Mouse (Mus musculus): ENCODE measurements around the gene Cnot2. TPM values are rescaled to one million over a fixed set of nuclear protein-coding genes. Genes with fewer than 3 reads are reported as not detected.
A peak's percentile ranks its signal among the peaks of the same experiment; 100 is the strongest.
"Not testable (repeated sequence)": the region's sequence is repeated elsewhere in the genome, so short reads cannot be mapped to it uniquely, and the experiment has no call there.

Gene Cnot2
- 60.0 and 67.9 TPM in 2 replicates for polyA plus RNA-seq (2015; fragmentation: Nextera tagmentation; extraction: Ambion mirVana)

- WGBS = under 1% methylated on average over 47 of the region's 47 CpGs
- H3K4me3 ChIP-seq = peak within 1 kb of the TSS; percentile 79
- peak within 1 kb of the TSS; percentile 75 for H3K4me2 ChIP-seq
- no peaks in the 10 kb centered on the region for H3K27me3 ChIP-seq
- H3K36me3 ChIP-seq = peaks cover 11% of the 10 kb centered on the region; the same call in 1 of the 2 replicates
- peak within 1 kb of the TSS; percentile 93 for H3K9ac ChIP-seq
- peak; percentile 90 for ATAC-seq (replicated peaks; ENCODE audit: insufficient number of reproducible peaks, insufficient read depth, low FRiP score, low read depth)
- peaks cover 10% of the 10 kb centered on the region for H3K4me1 ChIP-seq (replicated peaks)
- H3K27ac ChIP-seq = peak within 1 kb of the TSS; percentile 97
- no peaks in the 10 kb centered on the region for H3K9me3 ChIP-seq (replicated peaks)
Measured at GRCm38 (mm10) chr10:116581369-116581718, at the start of gene Cnot2. Cnot2 (minus strand) TSS chr10:116581511.

DNA sequence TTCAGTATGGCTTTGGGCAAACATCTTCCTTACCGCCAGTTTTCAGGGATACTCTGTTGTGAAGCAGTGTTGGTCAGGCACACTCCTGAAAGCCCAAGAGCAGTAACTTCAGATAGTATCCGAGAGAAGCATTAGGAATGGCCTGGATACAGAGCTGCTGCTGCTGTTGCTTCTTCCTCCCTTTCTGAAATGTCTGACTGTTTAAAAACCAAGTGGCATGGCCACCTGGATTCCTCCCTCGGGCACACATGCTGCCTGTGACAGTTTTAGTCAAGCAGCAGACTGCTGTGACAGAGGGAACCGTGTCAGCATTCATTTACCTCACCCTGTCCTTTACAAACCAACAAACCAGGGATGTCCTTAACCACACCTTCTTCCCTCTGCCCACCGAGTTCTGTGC, 47.6 kb upstream of the Cnot2 start:
- no peaks in the 10 kb centered on the region for H3K4me1 ChIP-seq (replicated peaks)
- H3K9ac ChIP-seq = no peak overlapping the region
- H3K36me3 ChIP-seq = no peaks in the 10 kb centered on the region
- H3K27me3 ChIP-seq = no peaks in the 10 kb centered on the region
- no peaks in the 10 kb centered on the region for H3K9me3 ChIP-seq (replicated peaks)
- H3K4me2 ChIP-seq = no peak overlapping the region
- 77% methylated on average over 5 of the region's 5 CpGs for whole genome bisulfite sequencing
- no peak overlapping the region for H3K27ac ChIP-seq
- no peak overlapping the region for H3K4me3 ChIP-seq
- ATAC-seq (replicated peaks; ENCODE audit: insufficient number of reproducible peaks, insufficient read depth, low FRiP score, low read depth) = no peak

- Histone ChIP-seq H3K36me3 (no peaks in the 10 kb centered on the region), H3K4me3 (no peak overlapping the region), H3K4me2 (no peak overlapping the region), H3K27me3 (no peaks in the 10 kb centered on the region), H3K27ac (no peak overlapping the region), H3K9me3 (replicated peaks) (0 out of 2 replicates have a peak, but pooled peaks cover 6% of the 10 kb centered on the region), H3K4me1 (replicated peaks) (no peaks in the 10 kb centered on the region), H3K9ac (no peak overlapping the region)
- no peak for ATAC-seq (replicated peaks; ENCODE audit: insufficient number of reproducible peaks, insufficient read depth, low FRiP score, low read depth)
- WGBS = 81% methylated on average over 1 of the region's 1 CpGs
Measured at GRCm38 (mm10) chr10:116626009-116626408, 44.7 kb upstream of the Cnot2 start.

DNA sequence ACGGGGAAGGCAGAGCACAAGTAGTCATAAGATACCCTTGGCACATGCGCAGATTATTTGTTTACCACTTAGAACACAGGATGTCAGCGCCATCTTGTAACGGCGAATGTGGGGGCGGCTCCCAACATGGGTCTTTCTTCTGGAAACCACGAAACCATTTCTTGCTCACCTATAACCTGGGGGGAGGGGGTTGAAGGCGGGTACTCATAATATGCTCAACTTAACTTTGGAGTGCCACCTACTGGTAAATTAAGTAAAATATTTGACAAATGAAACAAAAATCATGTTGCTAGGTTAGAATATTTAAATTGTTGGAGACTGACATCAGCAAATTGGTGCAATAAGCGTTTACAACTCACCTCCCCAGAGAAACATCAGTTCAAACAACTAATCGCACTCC, 31.9 kb upstream of the Cnot2 start:
- not testable (repeated sequence) for ATAC-seq (replicated peaks; ENCODE audit: insufficient number of reproducible peaks, insufficient read depth, low FRiP score, low read depth)

GRCm38 (mm10) chr10:116604905-116605162, 23.5 kb upstream of the Cnot2 start:
- no peak overlapping the region for H3K4me2 ChIP-seq

More for the DNA sequence above, 31.9 kb upstream of the Cnot2 start:
- 94% methylated on average over 9 of the region's 10 CpGs for WGBS
- H3K4me2 ChIP-seq; H3K4me3 ChIP-seq; H3K36me3 ChIP-seq; H3K27ac ChIP-seq; H3K4me1 ChIP-seq (replicated peaks); H3K27me3 ChIP-seq; H3K9me3 ChIP-seq (replicated peaks); H3K9ac ChIP-seq: not testable (repeated sequence)

GRCm38 (mm10) chr10:116604081-116604904, 23.0 kb upstream of the Cnot2 start:
- H3K4me1 ChIP-seq (replicated peaks) = no peaks in the 10 kb centered on the region
- no peaks in the 10 kb centered on the region for H3K9me3 ChIP-seq (replicated peaks)
- no peaks in the 10 kb centered on the region for H3K36me3 ChIP-seq
- H3K9ac ChIP-seq = no peak overlapping the region
- no peak overlapping the region for H3K27ac ChIP-seq
- H3K4me3 ChIP-seq = no peak overlapping the region
- no peaks in the 10 kb centered on the region for H3K27me3 ChIP-seq
- ATAC-seq (replicated peaks; ENCODE audit: insufficient number of reproducible peaks, insufficient read depth, low FRiP score, low read depth) = no peak
- 70% methylated on average over 6 of the region's 6 CpGs for WGBS
- no peak overlapping the region for H3K4me2 ChIP-seq

More at GRCm38 (mm10) chr10:116604905-116605162, 23.5 kb upstream of the Cnot2 start:
- H3K9me3 ChIP-seq (replicated peaks) = no peaks in the 10 kb centered on the region
- no peak overlapping the region for H3K27ac ChIP-seq
- no peaks in the 10 kb centered on the region for H3K4me1 ChIP-seq (replicated peaks)
- no peak overlapping the region for H3K4me3 ChIP-seq
- ATAC-seq (replicated peaks; ENCODE audit: insufficient number of reproducible peaks, insufficient read depth, low FRiP score, low read depth) = no peak
- no peaks in the 10 kb centered on the region for H3K36me3 ChIP-seq
- H3K27me3 ChIP-seq = no peaks in the 10 kb centered on the region
- 93% methylated on average over 4 of the region's 4 CpGs for WGBS
- no peak overlapping the region for H3K9ac ChIP-seq

DNA sequence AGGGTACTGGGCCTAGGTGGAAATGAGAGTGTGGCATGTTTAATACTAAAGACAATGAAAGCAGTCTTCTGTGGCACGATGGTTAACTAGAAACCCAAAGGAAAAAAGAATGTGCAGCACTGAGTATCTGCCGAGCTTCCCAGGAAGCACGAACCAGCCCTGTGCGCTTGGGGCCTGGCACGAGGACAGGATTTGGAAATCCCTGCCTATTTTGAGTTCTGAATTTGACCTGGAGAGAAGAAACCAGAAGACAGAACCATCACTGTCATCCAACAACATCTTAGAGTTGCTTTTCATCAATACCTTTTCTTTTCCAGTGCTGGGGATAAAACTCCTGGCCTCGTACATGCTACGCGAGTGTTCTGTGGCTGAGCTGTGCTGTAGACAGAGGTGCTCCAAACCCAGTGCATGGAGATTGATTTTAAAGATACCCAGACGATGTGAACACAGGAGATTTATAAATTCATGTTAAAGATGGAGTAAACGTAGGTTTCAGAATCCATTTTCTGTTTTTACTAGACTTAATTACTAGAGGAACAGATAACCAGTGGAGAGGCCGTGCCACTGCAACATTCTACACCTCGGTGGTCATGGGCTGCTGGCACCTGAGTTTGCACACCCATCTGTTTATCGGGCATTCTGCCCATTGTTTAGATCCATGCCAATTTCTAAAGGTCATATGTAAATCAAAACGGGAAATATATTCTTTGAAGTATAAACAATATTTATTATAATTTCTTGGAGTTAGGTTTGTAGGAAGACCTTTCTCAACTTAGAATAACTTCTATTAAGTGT, 17.9 kb upstream of the Cnot2 start:
- 85% methylated on average over 14 of the region's 14 CpGs for WGBS
- Histone ChIP-seq H3K4me2 (no peak overlapping the region), H3K36me3 (no peaks in the 10 kb centered on the region), H3K4me1 (replicated peaks) (no peaks in the 10 kb centered on the region), H3K4me3 (no peak overlapping the region), H3K9ac (no peak overlapping the region), H3K27ac (no peak overlapping the region), H3K27me3 (no peaks in the 10 kb centered on the region), H3K9me3 (replicated peaks) (no peaks in the 10 kb centered on the region)
- no peak for ATAC-seq (replicated peaks; ENCODE audit: insufficient number of reproducible peaks, insufficient read depth, low FRiP score, low read depth)

DNA sequence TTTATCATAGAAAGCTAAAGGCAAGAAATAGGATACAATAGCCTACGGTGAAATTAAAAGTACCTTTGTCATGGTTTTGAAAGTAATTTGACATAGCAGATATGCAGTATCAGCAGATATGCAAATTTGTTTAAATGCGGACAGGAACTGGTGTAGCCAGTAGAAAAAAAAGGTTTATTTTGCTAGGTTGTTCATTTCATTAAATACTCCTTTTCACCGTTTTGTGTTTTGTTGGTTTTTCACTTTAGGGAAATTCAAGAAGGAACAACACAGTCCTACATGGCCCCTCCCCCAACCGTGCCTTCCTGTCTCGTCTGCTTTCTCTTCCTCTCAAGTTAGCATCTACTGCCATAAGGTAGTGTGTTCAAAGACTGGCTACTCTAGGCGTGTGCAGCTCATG, 1.4 kb upstream of the Cnot2 start:
- Histone ChIP-seq H3K4me3 (peak overlapping the region; percentile 79), H3K9ac (no peak overlapping the region), H3K27me3 (no peaks in the 10 kb centered on the region), H3K27ac (no peak overlapping the region), H3K9me3 (replicated peaks) (no peaks in the 10 kb centered on the region), H3K36me3 (peaks cover 11% of the 10 kb centered on the region; the same call in 1 of the 2 replicates), H3K4me2 (peak overlapping the region; percentile 75), H3K4me1 (replicated peaks) (peaks cover 10% of the 10 kb centered on the region)
- ATAC-seq (replicated peaks; ENCODE audit: insufficient number of reproducible peaks, insufficient read depth, low FRiP score, low read depth) = no peak
- WGBS = 25% methylated on average over 6 of the region's 6 CpGs

- Histone ChIP-seq H3K4me3 (peak overlapping the region; percentile 79), H3K27me3 (no peaks in the 10 kb centered on the region), H3K27ac (peak overlapping the region; percentile 97), H3K4me2 (peak overlapping the region; percentile 75), H3K36me3 (peaks cover 11% of the 10 kb centered on the region; the same call in 1 of the 2 replicates), H3K9me3 (replicated peaks) (no peaks in the 10 kb centered on the region), H3K4me1 (replicated peaks) (peaks cover 10% of the 10 kb centered on the region), H3K9ac (peak overlapping the region; percentile 93)
- under 1% methylated on average over 66 of the region's 67 CpGs for WGBS
- ATAC-seq (replicated peaks; ENCODE audit: insufficient number of reproducible peaks, insufficient read depth, low FRiP score, low read depth) = peak; percentile 79
Measured at GRCm38 (mm10) chr10:116581719-116582481, 589 bp upstream of the Cnot2 start.

GRCm38 (mm10) chr10:116580591-116581358, 536 bp downstream of the Cnot2 start:
- H3K27me3 ChIP-seq = no peaks in the 10 kb centered on the region
- ATAC-seq (replicated peaks; ENCODE audit: insufficient number of reproducible peaks, insufficient read depth, low FRiP score, low read depth) = peak; percentile 73
- peak overlapping the region; percentile 79 for H3K4me3 ChIP-seq
- peak overlapping the region; percentile 93 for H3K9ac ChIP-seq
- H3K36me3 ChIP-seq = peaks cover 11% of the 10 kb centered on the region; the same call in 1 of the 2 replicates
- peak overlapping the region; percentile 75 for H3K4me2 ChIP-seq
- H3K27ac ChIP-seq = peak overlapping the region; percentile 97
- peaks cover 10% of the 10 kb centered on the region for H3K4me1 ChIP-seq (replicated peaks)
- WGBS = under 1% methylated on average over 52 of the region's 71 CpGs
- H3K9me3 ChIP-seq (replicated peaks) = no peaks in the 10 kb centered on the region

Data from heart, embryonic 15.5 days (tissue).